Mouse (Mus musculus) thymus, adult 2 months (tissue): Measurements from ENCODE around the gene Sptbn4. TPM values are rescaled to one million over a fixed set of nuclear protein-coding genes. Genes with fewer than 3 reads are reported as not detected.
A peak's percentile ranks its signal among the peaks of the same experiment; 100 is the strongest.

Experiments
- DNase-seq: peaks from one replicate; pipeline ENCODE4 v3.0.0; 2021
- H3K27ac ChIP-seq: fragments of 200-500 bp; 2 replicates; pipeline ENCODE4 v1.5.1; 2012; ENCODE audit warnings: low read length, control low read depth; ENCODE audit not compliant: control insufficient read depth, insufficient read depth
- H3K27me3 ChIP-seq: fragments of 200-500 bp; 2 replicates; pipeline ENCODE4 v1.6.1; 2012; ENCODE audit warnings: mild to moderate bottlenecking, low read length, moderate library complexity, mixed read lengths; ENCODE audit not compliant: control insufficient read depth, insufficient read depth
- H3K36me3 ChIP-seq: fragments of 200-500 bp; 2 replicates; pipeline ENCODE4 v1.6.1; 2012; ENCODE audit warnings: mild to moderate bottlenecking, low read length, moderate library complexity; ENCODE audit not compliant: control insufficient read depth, insufficient read depth
- H3K4me1 ChIP-seq: fragments of 200-500 bp; replicated peaks from 2 replicates; pipeline ENCODE4 v1.6.1; 2012; ENCODE audit warnings: low read length; ENCODE audit not compliant: control insufficient read depth, insufficient read depth
- H3K4me3 ChIP-seq: fragments of 200-500 bp; 2 replicates; pipeline ENCODE4 v1.5.1; 2012; ENCODE audit warnings: mild to moderate bottlenecking, low read length, control low read depth, moderate library complexity; ENCODE audit not compliant: control insufficient read depth, insufficient read depth
- CTCF ChIP-seq: fragments of 200-500 bp; IDR thresholded peaks from 2 replicates; pipeline ENCODE4 v1.5.1; 2012; ENCODE audit warnings: mild to moderate bottlenecking, control low read depth, low read length, moderate library complexity, borderline replicate concordance; ENCODE audit not compliant: control insufficient read depth, poor library complexity, insufficient read depth; ENCODE audit errors: extremely low read depth
- POLR2A ChIP-seq: fragments of 200-500 bp; IDR thresholded peaks from 2 replicates; pipeline ENCODE4 v1.6.1; 2012; ENCODE audit warnings: mild to moderate bottlenecking, low read length, control low read depth, moderate library complexity; ENCODE audit not compliant: control insufficient read depth, poor library complexity, insufficient read depth; ENCODE audit errors: extremely low read depth
- WGBS: fragments of 180-500 bp; shearing (Covaris S2); methylation state at CpG from one replicate; pipeline ENCODE4 v1.1.7; 2018; 5-methylcytosine and 5-hydroxymethylcytosine counted together
- polyA plus RNA-seq: library from polyadenylated mRNA; depleted of rRNA; stranded (reverse); fragments of >200 nt; gene quantifications from 2 replicates; pipeline ENCODE4 v1.2.3, GENCODE M21; 2012

Sptbn4 gene
- polyA plus RNA-seq, 1 experiment: 0.13 TPM

DNA sequence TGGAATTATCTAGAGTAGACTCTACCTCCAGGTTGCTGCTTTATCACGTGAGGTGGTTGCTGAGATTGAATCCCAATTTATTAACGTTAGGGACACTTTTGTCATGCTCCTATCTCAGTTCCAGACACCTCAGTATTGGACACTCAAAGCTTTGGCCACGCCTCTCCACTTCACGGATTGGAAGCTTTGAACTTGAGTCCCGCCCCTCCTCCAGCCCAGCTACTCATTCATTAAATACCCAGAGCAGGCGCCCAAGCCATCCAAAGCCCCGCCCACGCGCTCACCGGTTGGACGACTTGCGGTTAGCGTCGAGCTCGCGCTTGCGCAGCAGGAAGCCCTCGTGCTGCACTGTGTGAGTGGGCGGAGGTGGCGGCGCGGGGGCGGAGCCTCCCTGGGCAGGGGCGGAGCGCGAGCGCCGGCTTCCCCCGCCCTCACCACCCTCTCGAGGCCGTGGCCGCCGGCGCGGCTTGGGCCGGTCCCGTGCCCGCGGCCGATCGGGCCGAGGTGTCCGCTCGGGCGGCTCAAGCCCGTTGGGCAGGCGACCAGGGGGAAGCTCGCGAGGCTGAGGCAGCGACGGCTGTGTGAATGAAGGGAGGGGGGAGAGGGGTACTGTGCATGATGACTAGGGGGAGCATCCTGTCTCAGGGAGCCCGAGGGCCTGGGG is 86.1 kb downstream of the Sptbn4 start:
- TF ChIP-seq CTCF (peak; percentile 51; the same call in 1 of the 2 replicates), POLR2A (no peak)
- Histone ChIP-seq H3K27ac (no peak overlapping the region), H3K36me3 (no peaks in the 10 kb centered on the region), H3K4me1 (peaks cover 17% of the 10 kb centered on the region), H3K27me3 (peaks cover 9% of the 10 kb centered on the region), H3K4me3 (peak overlapping the region; percentile 40)
- peak; percentile 94 for DNase-seq
- WGBS: under 1% methylated on average over 52 of the region's 52 CpGs

DNA sequence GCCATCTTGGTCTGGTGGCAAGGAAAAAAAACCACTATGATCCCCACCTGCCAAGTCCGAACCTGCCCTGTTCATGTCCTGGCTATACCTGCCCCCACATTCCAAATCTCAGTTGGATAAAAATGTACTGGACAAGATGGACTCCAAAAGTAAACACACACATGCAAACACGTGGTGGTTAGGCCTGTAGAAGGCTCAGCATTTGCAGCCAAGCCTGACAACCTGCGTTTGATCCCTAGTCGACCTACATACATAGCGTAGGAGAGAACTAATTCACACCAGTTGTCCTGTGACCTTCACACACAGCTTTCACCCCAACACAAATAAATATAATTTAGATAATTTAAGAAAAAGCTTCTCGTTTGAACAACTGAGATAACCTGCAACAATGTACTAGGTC is 86.7 kb downstream of the Sptbn4 start:
- H3K36me3 ChIP-seq: no peaks in the 10 kb centered on the region
- peaks cover 9% of the 10 kb centered on the region for H3K27me3 ChIP-seq
- H3K4me1 ChIP-seq: peaks cover 21% of the 10 kb centered on the region
- 69% methylated on average over 6 of the region's 6 CpGs for WGBS
- no peak for DNase-seq
- TF ChIP-seq POLR2A (no peak), CTCF (no peak)
- no peak overlapping the region for H3K4me3 ChIP-seq
- no peak overlapping the region for H3K27ac ChIP-seq

GRCm38 (mm10) chr7:27359706-27360358 is 87.7 kb downstream of the Sptbn4 start:
- Histone ChIP-seq H3K36me3 (no peaks in the 10 kb centered on the region), H3K27me3 (peaks cover 6% of the 10 kb centered on the region), H3K27ac (no peak overlapping the region), H3K4me3 (no peak overlapping the region), H3K4me1 (peaks cover 27% of the 10 kb centered on the region)
- no peak for DNase-seq
- 96% methylated on average over 9 of the region's 9 CpGs for WGBS
- no peak for TF ChIP-seq POLR2A
- TF ChIP-seq CTCF: no peak

DNA sequence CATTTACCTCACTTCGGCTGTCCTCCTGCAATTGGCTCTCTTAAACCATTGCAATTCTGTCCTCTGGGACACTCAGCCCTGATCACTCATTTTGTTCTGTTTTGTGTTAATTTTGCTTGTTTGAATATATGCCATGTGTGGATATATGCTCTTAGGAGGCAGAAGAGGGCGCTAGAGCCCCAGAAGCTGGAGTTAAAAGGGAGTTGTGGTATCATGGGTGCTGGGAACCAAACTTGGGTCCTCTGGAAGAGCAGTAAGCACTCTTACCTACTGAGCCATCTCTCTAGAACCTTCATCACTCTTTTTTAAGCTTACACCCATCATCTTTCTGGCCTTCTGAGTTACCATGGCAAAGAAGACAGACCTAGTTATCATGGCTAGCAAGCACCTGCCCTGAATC is 88.3 kb downstream of the Sptbn4 start:
- TF ChIP-seq CTCF (no peak), POLR2A (no peak)
- 88% methylated on average over 2 of the region's 2 CpGs for WGBS

GRCm38 (mm10) chr7:27357595-27357978 is 89.9 kb downstream of the Sptbn4 start:
- TF ChIP-seq POLR2A (no peak), CTCF (no peak)
- peaks cover 27% of the 10 kb centered on the region for H3K4me1 ChIP-seq
- no peak overlapping the region for H3K27ac ChIP-seq
- H3K27me3 ChIP-seq: no peaks in the 10 kb centered on the region
- 4% methylated on average over 3 of the region's 3 CpGs for WGBS
- DNase-seq: no peak
- H3K36me3 ChIP-seq: no peaks in the 10 kb centered on the region
- H3K4me3 ChIP-seq: no peak overlapping the region

More for the DNA sequence above, 88.3 kb downstream of the Sptbn4 start:
- Histone ChIP-seq H3K27ac (no peak overlapping the region), H3K4me3 (no peak overlapping the region), H3K36me3 (no peaks in the 10 kb centered on the region), H3K4me1 (peaks cover 27% of the 10 kb centered on the region), H3K27me3 (peaks cover 5% of the 10 kb centered on the region)
- DNase-seq: no peak

DNA sequence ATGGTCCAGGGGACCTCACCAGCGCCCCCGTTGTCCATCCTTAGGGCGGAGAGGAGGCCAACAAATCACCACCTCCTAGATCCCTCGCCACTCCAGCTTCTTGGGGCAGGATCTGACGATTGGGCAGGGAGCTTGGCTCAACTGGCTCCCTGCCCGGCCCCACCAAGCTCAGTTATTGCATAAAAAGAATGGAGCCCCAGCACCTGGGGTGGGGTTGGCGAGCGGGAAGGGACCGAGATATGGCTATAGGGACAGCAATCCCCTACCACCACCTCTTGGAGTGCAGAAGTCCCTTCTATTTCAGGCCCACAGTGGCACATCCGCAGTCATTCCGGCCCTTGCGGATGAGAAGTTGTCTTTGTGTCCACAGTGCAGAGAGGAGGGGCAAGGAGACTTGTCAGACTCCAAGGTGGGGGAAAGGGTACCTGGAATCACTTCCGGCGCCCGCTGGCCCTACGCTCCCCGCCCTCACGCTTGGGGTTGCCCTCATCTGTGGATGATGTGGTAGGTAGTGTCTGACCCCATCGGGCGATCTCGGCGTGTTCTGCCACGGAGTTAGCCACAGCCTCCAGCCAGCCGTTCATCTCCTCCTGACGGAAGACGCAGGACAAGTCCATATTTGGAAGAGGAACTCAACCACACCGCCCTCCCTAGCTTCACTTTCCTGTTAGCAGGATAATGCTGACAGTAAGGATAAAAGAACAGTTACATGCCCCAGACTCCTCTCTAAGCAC is 90.5 kb downstream of the Sptbn4 start, which contains the start of gene Gm20479:
Gene Gm20479 (minus strand): TSS at position 559 of the 734 bp plus-strand sequence.
- H3K27ac ChIP-seq: no peak within 1 kb of the TSS
- H3K4me1 ChIP-seq: peaks cover 27% of the 10 kb centered on the region
- TF ChIP-seq POLR2A (no peak), CTCF (no peak)
- 10% methylated on average over 27 of the region's 27 CpGs for WGBS
- H3K27me3 ChIP-seq: no peaks in the 10 kb centered on the region
- H3K36me3 ChIP-seq: no peaks in the 10 kb centered on the region
- H3K4me3 ChIP-seq: peak within 1 kb of the TSS; percentile 93
- DNase-seq: no peak
